Mouse (Mus musculus): Measurements from ENCODE around the gene Socs5. TPM values are rescaled to one million over a fixed set of nuclear protein-coding genes. Genes with fewer than 3 reads are reported as not detected.
A peak's percentile ranks its signal among the peaks of the same experiment; 100 is the strongest.

Gene Socs5
- polyA plus RNA-seq, 1 experiment = 6.4 TPM

GRCm38 (mm10) chr17:87104276-87104675 is 3.2 kb upstream of the Socs5 start:
- 94% methylated on average over 4 of the region's 4 CpGs for whole genome bisulfite sequencing
- TF ChIP-seq CTCF (IDR thresholded peaks at IDR 0.05; ENCODE audit: borderline replicate concordance, control insufficient read depth, extremely low read depth, insufficient read depth, low read length, poor library complexity) (no peak), POLR2A (IDR thresholded peaks at IDR 0.05; ENCODE audit: control insufficient read depth, extremely low read depth, insufficient read depth, low read length, poor library complexity) (no peak)
- no peak overlapping the region for H3K4me3 ChIP-seq (ENCODE audit: control insufficient read depth, insufficient read depth, low read length)
- H3K27me3 ChIP-seq (ENCODE audit: control insufficient read depth, insufficient read depth, low read length) = no peaks in the 10 kb centered on the region
- H3K27ac ChIP-seq (ENCODE audit: control insufficient read depth, insufficient read depth, low read length) = no peak overlapping the region
- DNase-seq = no peak
- H3K36me3 ChIP-seq (ENCODE audit: control insufficient read depth, insufficient read depth, low read length) = no peaks in the 10 kb centered on the region
- peaks cover 11% of the 10 kb centered on the region for H3K4me1 ChIP-seq (replicated peaks; ENCODE audit: control insufficient read depth, insufficient read depth, low read length)

- no peak overlapping the region for H3K4me3 ChIP-seq (ENCODE audit: control insufficient read depth, insufficient read depth, low read length)
- TF ChIP-seq CTCF (IDR thresholded peaks at IDR 0.05; ENCODE audit: borderline replicate concordance, control insufficient read depth, extremely low read depth, insufficient read depth, low read length, poor library complexity) = no peak
- no peak for TF ChIP-seq POLR2A (IDR thresholded peaks at IDR 0.05; ENCODE audit: control insufficient read depth, extremely low read depth, insufficient read depth, low read length, poor library complexity)
- peaks cover 11% of the 10 kb centered on the region for H3K4me1 ChIP-seq (replicated peaks; ENCODE audit: control insufficient read depth, insufficient read depth, low read length)
- no peak for DNase-seq
- no peaks in the 10 kb centered on the region for H3K27me3 ChIP-seq (ENCODE audit: control insufficient read depth, insufficient read depth, low read length)
- 96% methylated on average over 7 of the region's 7 CpGs for WGBS
- no peak overlapping the region for H3K27ac ChIP-seq (ENCODE audit: control insufficient read depth, insufficient read depth, low read length)
- no peaks in the 10 kb centered on the region for H3K36me3 ChIP-seq (ENCODE audit: control insufficient read depth, insufficient read depth, low read length)
Observed at GRCm38 (mm10) chr17:87105941-87106340, 1.5 kb upstream of the Socs5 start.

GRCm38 (mm10) chr17:87106691-87107523 is 572 bp upstream of the Socs5 start:
- WGBS = under 1% methylated on average over 49 of the region's 51 CpGs

DNA sequence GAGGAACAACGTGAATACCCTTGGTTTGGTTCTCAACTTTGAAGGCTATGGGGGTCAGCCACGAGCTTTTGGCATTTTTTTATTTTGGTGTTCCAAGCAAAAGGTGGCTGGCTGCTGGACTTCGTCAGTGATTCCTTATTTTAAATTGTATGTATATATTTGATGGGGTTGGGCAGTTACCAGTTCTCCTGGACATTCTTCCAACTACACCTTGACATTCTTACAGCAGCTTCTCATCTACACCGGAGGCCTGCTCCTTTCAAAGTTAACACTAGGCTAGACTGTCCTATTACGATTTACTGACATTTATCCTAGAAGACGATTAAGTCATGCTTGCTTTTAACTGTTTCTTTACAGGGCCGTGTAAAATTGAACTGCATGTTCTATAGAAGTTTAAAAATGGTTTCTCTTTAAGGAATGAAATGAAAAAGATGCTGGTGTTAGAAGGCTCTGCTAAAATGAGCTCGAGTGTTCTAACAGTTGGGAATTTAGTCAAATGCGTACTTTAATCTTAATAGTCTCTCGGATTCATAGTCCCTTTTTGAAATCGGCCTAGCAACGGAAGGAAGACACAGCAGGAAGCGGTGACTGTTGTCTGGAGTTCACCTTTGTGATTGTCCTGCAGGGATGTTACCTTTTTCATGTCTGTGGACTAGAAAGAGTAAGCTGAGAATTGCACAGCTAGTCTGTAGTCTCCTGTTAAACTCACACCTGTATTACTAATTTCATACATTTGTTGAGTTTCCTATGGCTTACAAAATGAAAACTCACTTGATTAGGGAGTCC is 1.2 kb downstream of the Socs5 start:
- no peak for DNase-seq
- H3K27me3 ChIP-seq (ENCODE audit: control insufficient read depth, insufficient read depth, low read length) = no peaks in the 10 kb centered on the region
- H3K36me3 ChIP-seq (ENCODE audit: control insufficient read depth, insufficient read depth, low read length) = no peaks in the 10 kb centered on the region
- no peak overlapping the region for H3K4me3 ChIP-seq (ENCODE audit: control insufficient read depth, insufficient read depth, low read length)
- WGBS = 34% methylated on average over 13 of the region's 13 CpGs
- peaks cover 11% of the 10 kb centered on the region for H3K4me1 ChIP-seq (replicated peaks; ENCODE audit: control insufficient read depth, insufficient read depth, low read length)
- TF ChIP-seq POLR2A (IDR thresholded peaks at IDR 0.05; ENCODE audit: control insufficient read depth, extremely low read depth, insufficient read depth, low read length, poor library complexity) = no peak
- no peak for TF ChIP-seq CTCF (IDR thresholded peaks at IDR 0.05; ENCODE audit: borderline replicate concordance, control insufficient read depth, extremely low read depth, insufficient read depth, low read length, poor library complexity)
- H3K27ac ChIP-seq (ENCODE audit: control insufficient read depth, insufficient read depth, low read length) = no peak overlapping the region

More at GRCm38 (mm10) chr17:87106691-87107523, 572 bp upstream of the Socs5 start:
- Histone ChIP-seq H3K4me1 (replicated peaks; ENCODE audit: control insufficient read depth, insufficient read depth, low read length) (peaks cover 11% of the 10 kb centered on the region), H3K27me3 (ENCODE audit: control insufficient read depth, insufficient read depth, low read length) (no peaks in the 10 kb centered on the region), H3K27ac (ENCODE audit: control insufficient read depth, insufficient read depth, low read length) (peak overlapping the region; percentile 41; the same call in 1 of the 2 replicates), H3K36me3 (ENCODE audit: control insufficient read depth, insufficient read depth, low read length) (no peaks in the 10 kb centered on the region), H3K4me3 (ENCODE audit: control insufficient read depth, insufficient read depth, low read length) (peak overlapping the region; percentile 74)
- peak; percentile 95 for DNase-seq
- TF ChIP-seq CTCF (IDR thresholded peaks at IDR 0.05; ENCODE audit: borderline replicate concordance, control insufficient read depth, extremely low read depth, insufficient read depth, low read length, poor library complexity) (no peak), POLR2A (IDR thresholded peaks at IDR 0.05; ENCODE audit: control insufficient read depth, extremely low read depth, insufficient read depth, low read length, poor library complexity) (no peak; the same call in 1 of the 2 replicates)

- Histone ChIP-seq H3K27me3 (ENCODE audit: control insufficient read depth, insufficient read depth, low read length) (no peaks in the 10 kb centered on the region), H3K27ac (ENCODE audit: control insufficient read depth, insufficient read depth, low read length) (no peak overlapping the region), H3K4me3 (ENCODE audit: control insufficient read depth, insufficient read depth, low read length) (no peak overlapping the region), H3K36me3 (ENCODE audit: control insufficient read depth, insufficient read depth, low read length) (no peaks in the 10 kb centered on the region), H3K4me1 (replicated peaks; ENCODE audit: control insufficient read depth, insufficient read depth, low read length) (peaks cover 11% of the 10 kb centered on the region)
- TF ChIP-seq CTCF (IDR thresholded peaks at IDR 0.05; ENCODE audit: borderline replicate concordance, control insufficient read depth, extremely low read depth, insufficient read depth, low read length, poor library complexity) (no peak), POLR2A (IDR thresholded peaks at IDR 0.05; ENCODE audit: control insufficient read depth, extremely low read depth, insufficient read depth, low read length, poor library complexity) (no peak)
- 88% methylated on average over 7 of the region's 7 CpGs for WGBS
- DNase-seq = no peak
Observed at GRCm38 (mm10) chr17:87109504-87109903, 2.0 kb downstream of the Socs5 start.

GRCm38 (mm10) chr17:87112852-87113592 is 5.5 kb downstream of the Socs5 start:
- no peaks in the 10 kb centered on the region for H3K27me3 ChIP-seq (ENCODE audit: control insufficient read depth, insufficient read depth, low read length)
- no peaks in the 10 kb centered on the region for H3K36me3 ChIP-seq (ENCODE audit: control insufficient read depth, insufficient read depth, low read length)
- no peak for DNase-seq
- no peak overlapping the region for H3K27ac ChIP-seq (ENCODE audit: control insufficient read depth, insufficient read depth, low read length)
- 93% methylated on average over 5 of the region's 5 CpGs for WGBS
- H3K4me3 ChIP-seq (ENCODE audit: control insufficient read depth, insufficient read depth, low read length) = no peak overlapping the region
- TF ChIP-seq POLR2A (IDR thresholded peaks at IDR 0.05; ENCODE audit: control insufficient read depth, extremely low read depth, insufficient read depth, low read length, poor library complexity) (no peak), CTCF (IDR thresholded peaks at IDR 0.05; ENCODE audit: borderline replicate concordance, control insufficient read depth, extremely low read depth, insufficient read depth, low read length, poor library complexity) (no peak)
- peaks cover 4% of the 10 kb centered on the region for H3K4me1 ChIP-seq (replicated peaks; ENCODE audit: control insufficient read depth, insufficient read depth, low read length)

All from thymus, adult 2 months (tissue).